Mouse (Mus musculus): ENCODE measurements around the gene AC161166.1.
"Not testable (repeated sequence)": the region's sequence is repeated elsewhere in the genome, so short reads cannot be mapped to it uniquely, and the experiment has no call there.

Gene AC161166.1

DNA sequence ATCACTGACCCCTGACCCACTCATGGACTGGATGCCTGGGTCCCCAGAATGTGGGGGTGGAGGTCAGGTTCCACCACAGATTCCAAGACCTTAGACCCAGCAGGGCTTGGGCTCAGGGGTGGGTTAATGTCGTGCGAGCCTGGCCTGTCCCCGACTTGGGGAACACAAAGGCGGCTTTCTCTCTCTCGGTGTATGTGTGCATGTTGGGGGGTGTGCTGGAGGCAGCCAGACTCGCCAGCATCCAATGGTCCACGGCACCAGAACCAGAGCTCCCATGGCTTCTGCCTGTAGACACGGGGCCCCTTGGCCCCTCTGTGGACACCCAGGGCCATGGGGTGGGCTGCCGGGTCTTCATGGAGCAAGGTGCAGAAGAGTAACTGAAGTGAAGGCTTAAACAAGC lies 26.8 kb downstream of the AC161166.1 start:
- no peak for DNase-seq (ENCODE audit: low spot score in 2 of 2)

DNA sequence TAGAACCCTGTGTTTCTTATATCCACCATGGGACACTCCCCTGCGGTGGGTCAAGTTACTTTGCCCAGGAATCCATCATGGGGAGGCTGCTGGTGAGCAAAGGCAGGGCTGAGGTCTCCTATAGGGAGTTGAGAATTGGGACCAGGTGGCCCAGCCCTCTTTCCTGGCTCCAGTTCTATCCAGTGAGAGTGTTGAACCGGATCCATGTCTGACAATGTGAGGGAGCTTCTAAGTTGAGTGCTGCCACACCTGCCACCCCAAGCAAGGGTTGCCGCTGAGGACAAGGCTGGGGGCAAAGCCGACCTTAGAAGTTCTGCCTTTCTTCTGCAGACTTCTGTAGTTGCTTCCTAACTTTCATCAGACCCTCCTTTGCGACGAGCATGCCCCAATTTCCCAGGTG lies 29.0 kb downstream of the AC161166.1 start:
- not testable (repeated sequence) for DNase-seq (ENCODE audit: low spot score in 2 of 2)

DNA sequence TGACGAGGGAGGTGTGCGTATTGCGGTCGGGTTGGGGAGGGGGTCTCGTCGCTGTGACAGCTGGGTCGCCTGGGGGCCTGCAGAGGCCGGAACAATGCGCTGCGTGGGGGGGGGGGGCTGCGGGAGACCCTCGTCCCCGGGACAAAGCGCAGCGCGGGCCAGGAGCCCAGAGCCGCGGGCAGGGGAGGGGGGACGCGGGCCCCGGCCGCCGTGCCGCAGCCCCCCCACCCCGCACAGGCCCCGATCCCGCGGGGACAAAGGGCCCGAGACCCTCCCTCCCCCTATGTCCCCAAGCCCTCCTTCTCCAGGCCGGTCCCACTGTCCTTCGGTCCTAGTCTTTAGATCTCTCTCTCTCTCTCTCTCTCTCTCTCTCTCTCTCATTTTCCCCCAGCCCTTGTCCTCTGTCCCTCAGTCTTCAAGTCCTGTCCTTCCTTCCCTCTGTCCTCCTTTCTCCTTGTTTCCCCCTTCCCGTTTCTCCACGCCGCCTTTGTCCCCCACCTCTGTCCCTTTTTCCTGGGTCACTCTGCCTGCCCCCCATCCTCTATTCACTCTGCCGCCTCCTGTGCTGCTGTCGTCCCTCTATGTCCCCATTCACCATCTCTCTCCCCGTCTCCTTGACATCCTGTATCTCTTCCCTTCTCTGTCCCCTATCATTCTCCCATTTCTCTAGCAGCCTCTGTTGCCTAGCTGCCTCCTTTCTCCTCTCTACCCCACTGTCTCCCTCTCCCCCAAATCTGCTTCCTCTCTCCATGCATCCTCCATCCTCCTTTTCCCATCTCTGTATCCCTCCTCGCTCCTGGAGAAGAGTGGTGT lies 29.8 kb downstream of the AC161166.1 start:
- DNase-seq (ENCODE audit: low spot score in 2 of 2) = no peak

DNA sequence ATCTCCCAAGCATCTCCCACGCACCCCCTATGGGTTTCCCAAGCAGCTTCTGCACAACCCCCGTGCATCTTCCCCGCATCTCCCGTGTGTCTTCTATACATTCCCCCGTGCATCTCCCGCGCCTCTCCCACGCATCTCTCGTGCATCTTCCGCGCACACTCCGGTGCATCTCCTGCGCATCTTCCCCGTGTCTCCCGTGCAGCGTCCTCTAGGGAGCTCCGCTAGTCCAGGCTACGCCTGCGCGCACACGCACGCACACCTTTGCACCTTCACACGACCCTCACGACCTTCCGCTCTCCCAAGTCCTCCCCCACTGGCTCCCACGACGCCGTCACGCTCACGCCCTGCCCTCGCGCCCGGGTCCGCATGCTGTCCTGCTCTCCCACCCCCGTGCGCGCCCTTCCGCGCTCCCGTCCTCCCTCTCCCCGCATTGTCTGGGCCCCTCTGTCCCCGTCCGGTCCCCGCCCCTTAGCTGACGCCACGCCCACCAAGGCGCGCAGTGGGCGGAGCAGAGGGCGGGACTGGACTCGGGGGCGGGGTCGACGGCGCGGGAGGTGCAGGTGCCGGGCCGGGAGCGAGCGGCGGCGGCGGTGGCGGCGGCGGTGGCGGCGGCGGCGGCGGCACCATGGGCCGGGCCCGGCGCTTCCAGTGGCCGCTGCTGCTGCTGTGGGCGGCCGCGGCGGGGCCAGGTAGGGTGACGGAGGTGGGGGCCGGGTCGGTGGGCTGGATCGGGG lies 30.6 kb downstream of the AC161166.1 start, which contains the start of gene Cadm4:
Gene Cadm4 (plus strand): TSS at position 550 of the 734 bp plus-strand sequence.
- peak; percentile 79 to 82 for DNase-seq (ENCODE audit: low spot score in 2 of 2)

DNA sequence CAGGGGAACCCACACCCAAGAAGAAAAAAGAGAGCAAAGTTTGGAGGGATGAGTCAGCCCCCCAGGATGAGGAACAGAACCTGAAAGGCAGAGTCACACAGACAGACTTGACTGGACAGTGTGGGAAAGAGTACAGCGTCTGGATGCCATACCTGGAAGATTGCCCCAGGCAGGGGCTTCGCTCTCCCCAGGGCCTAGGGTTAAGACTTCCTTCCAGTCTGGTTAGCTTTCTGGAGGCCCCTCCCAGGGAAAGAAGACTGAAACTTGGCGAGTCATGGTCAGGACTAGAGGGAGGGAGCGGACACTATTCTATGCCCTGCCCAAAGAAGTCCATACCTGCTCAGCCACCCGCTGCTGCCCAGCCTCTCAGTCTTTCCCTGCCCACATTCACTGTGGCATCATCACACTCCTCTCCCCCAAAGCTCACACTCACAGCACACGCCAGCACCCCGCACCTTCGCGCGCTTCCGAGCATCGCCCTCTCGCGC lies 31.2 kb downstream of the AC161166.1 start:
- DNase-seq (ENCODE audit: low spot score in 2 of 2) = no peak

DNA sequence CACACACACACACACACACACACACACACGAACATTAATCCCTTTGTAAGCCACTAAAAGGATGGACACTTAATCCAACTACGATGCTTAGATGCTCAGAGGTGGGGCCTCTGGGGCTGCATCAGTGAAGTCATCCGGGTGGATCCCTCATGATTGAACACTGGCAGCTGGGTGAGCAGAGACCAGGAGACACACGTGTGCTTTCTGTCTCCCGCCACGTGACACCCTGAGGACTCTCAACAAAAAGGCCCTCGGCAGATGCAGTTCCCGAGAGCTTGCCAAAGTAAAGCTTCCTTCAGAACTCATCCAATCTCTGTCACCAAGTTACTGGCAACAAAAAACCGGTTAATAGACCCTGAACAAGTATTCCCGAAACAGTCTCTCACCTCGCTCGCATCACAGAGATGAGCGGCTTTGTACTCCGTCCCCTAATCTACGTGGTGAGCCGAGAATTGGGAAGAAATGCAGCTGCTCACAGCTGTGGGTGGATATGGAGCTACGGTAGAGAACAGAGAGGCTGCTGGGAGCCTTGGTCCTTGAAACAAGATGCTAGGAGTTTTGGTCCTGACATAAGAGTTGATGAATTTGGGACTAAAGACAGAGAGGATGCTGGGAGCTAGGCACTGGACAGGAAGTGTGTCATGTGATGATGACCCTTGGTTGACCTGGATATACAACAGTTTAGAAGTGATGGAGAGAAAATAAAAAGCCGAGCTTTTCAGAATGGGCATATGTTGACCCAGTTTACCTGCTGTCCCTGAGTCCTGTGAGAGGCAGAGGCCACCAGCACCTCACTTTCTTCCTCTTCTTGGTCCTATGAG lies 31.9 kb downstream of the AC161166.1 start:
- DNase-seq (ENCODE audit: low spot score in 2 of 2) = peak in 1 of 2 experiments; percentile 47

DNA sequence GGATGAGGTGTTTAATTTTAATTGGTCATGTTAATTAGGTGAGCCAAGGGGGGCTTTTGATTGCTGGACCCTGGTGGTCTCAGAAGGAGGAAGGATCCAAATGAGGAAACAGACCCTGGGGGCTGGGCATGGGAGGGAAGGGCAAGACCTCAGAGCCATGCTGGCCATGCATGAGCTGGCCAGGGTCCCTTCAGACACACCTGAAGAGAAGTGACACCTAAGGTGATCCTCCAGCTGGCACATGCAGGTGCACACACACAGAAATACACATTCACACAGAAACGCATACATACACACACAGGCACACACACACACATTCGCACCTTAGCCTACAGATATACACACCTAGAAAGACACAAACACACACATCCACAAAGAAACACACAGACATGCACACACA lies 32.6 kb downstream of the AC161166.1 start:
- no peak for DNase-seq (ENCODE audit: low spot score in 2 of 2)

DNA sequence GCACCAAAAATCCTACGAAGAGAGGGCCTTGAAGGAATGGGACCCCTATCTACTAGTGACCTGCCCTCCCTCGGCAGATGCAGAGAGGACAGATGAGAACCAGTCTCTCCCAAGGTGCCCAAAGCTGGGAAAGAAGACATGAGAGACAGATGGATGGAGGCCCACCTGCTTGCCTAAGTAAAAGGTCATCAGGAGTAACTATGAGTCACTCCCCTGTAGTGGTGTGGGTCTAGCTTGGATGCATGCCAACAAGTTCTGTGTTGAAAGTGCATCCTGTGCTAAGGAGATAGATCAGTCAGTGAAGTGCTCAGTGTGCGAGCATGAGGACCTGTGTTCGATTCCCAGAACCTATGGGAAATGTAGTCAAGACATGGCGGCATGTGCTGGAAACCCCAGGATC lies 33.3 kb downstream of the AC161166.1 start:
- DNase-seq (ENCODE audit: low spot score in 2 of 2) = no peak

DNA sequence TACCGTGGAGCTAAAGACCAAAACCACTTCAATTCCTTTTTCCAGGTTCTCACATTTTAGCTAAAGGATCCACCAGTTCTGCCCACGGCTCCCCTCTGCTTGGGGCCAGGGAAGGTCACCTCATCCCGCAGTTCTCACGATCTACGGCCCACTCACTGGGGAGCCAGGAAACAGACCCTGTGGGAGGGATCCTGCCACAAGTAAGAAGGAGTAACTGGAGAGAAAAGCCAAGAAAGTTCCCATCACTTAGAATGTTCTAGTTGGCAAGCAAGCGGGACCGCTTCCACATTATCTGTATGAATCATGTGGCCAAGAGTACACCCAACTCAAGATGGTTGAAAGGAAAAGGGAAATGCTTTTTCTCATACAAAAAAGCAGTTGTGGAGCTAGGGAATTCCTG lies 35.4 kb downstream of the AC161166.1 start:
- DNase-seq (ENCODE audit: low spot score in 2 of 2) = no peak

DNA sequence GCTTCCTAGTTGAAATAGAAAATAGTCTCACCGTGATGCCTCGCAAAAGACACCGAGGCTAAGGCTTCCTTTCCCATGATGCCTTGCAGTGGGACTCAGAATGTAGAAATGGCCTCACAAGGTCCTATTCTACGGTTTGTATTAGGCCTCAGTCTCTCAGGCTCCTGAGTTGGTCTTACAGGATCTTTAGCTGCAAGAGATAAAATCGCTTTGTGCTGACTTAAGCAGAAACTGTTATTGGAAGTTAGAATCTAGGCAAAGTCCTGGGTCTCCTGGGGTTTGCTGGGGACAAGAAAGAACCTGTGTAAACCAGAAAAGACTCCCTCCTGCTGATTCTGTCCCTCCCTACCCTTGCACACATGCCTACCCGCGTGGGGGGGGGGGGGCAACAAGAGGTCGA lies 35.9 kb downstream of the AC161166.1 start:
- DNase-seq (ENCODE audit: low spot score in 2 of 2) = no peak

DNA sequence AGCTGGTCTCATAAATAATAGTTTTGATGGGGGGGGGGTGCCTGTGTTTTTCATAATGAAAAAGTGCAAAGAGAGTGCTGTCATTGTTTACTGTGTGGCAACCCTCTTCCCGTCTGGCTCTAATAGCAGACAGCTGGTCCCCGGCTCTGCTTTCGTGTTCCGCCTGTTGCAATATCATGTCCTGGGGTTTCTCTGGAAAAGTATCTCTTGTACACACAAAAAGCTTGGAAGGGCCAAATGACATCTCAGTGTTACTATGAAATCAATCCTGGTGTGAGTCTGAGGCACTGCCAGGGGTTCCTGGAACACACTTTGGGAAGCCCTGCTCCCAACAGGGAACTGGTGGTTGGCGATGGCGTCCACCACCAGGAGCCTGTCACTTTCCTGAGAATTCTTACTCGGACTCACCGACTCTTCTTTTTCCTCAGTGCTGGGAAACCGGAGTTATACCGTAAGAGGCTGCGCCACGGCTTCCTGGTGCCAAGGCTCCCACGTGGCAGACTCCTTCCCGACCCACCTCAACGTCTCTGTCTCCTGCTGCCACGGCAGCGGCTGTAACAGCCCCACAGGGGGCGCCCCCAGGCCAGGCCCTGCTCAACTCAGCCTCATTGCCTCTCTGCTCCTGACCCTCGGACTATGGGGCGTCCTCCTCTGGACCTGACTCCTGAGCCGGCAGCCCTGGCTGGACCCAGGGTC lies 37.3 kb downstream of the AC161166.1 start:
- DNase-seq (ENCODE audit: low spot score in 2 of 2) = no peak

DNA sequence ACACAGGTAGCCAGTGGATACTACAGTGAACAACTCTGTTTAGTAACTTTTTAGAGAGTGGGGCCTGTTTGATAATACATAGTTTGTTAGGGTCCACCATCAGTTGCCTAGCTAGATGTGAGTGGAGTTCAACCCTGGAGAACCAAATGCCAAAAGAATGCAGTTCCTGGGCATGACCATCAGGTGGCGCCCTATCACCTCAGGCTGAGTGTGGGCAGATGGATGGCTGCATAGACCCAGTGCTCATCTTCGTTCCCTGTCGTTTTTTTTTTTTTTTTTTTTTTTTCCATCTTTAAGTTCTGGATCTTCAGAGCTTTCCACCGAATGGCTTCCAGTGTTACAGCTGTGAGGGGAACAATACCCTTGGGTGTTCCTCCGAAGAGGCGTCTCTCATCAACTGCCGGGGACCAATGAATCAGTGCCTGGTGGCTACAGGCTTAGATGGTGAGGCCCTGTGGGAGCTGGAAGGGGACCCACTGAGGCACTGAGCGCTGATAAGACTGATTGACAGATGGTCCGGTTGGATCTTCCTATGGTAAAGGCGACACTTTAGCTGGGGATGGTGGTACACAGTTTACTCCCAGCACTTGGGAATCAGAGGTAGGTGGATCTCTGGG lies 38.2 kb downstream of the AC161166.1 start:
- peak in 1 of 2 experiments; percentile 76 for DNase-seq (ENCODE audit: low spot score in 2 of 2)

DNA sequence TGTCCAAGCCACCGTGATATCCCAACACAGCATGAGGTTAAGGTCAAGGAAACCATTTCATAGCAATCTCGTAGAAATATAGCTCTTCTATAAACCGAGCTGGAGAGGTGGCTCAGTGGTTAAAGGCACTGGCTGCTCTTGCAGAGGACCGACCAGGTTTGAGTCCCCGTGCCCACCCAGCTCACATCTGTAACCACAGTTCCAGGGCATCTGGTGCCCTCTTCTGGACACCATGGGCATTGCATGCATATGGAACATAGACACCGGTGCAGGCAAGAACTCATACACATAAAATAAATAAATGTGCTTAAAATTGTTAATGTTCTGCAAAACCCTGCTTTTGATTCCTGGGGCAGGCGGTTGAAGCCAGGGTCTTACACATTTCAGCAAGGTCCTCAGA lies 39.3 kb downstream of the AC161166.1 start:
- no peak for DNase-seq (ENCODE audit: low spot score in 2 of 2)

DNA sequence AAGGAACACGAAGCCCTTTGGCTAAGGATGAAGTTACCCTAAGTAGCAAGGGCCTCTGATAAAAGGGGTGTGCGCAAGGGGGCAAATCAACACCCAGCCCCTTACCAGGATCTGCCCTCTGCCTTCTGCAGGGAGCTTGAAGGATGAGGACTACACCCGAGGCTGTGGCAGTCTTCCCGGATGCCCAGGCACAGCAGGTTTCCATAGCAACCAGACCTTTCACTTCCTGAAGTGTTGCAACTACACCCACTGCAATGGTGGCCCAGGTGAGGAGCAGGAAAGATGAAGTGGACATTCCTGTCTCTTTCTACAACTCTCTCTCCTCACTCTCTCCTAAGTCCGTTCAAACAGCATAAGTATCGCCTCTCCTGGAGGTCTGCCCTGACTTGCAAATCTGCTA lies 39.8 kb downstream of the AC161166.1 start:
- DNase-seq (ENCODE audit: low spot score in 2 of 2) = no peak

DNA sequence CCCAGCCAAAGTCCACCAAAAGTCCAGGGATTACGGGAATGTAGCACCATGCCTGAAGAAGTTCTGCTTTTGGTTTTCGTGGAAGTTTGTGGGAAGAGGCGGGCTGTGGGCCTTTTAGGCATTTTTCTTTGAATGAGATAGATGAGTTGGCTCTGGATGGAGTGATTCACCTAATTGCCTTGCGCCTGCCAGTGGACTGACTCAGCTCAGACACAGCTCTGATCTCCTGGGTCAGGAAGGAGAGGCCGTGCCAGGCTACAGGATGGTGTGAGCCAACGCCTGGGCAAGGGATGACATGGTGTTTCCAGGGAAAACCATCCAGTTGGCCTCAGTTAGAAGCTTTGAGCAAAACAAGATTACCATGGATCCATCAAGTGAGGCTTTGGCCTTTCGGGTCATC lies 41.9 kb downstream of the AC161166.1 start:
- no peak for DNase-seq (ENCODE audit: low spot score in 2 of 2)

DNA sequence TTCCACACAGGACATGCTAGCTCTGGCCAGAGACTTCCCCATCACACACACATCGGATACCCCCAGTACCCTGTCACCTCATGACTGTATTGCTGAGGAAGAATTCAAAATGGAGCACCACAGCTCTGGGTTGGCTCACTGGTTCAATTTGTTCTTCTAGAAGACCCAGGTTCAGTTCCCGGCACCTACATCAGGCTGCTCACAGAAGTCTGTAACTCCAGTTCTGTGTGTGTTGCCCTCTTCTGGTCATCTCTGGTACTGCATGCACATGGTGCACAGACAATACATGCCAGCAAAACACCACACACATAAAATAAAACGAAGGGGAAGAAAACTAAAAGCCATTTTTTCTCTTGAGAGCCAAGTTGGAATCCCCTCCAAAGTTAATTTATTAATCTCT lies 43.1 kb downstream of the AC161166.1 start:
- no peak for DNase-seq (ENCODE audit: low spot score in 2 of 2)

DNA sequence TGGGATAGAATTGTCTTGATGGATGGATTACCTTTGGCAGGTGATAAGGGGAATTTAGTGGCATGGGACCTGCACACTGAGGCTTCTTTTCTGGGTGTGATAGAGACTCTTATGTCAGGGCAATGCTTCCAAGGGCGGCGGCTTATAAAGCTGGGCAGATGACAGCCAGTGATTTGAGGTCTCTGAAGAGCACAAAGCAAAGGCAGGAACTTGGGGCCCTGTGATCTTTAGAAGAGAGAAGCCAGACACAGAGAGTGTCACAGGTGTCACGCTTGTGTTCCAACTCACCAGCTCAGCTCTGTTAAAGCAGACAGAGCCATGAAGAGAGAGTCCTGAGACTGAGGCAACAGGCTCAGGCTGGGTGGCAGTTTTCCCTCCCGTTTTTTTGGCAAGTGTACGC lies 44.4 kb downstream of the AC161166.1 start:
- DNase-seq (ENCODE audit: low spot score in 2 of 2) = no peak

DNA sequence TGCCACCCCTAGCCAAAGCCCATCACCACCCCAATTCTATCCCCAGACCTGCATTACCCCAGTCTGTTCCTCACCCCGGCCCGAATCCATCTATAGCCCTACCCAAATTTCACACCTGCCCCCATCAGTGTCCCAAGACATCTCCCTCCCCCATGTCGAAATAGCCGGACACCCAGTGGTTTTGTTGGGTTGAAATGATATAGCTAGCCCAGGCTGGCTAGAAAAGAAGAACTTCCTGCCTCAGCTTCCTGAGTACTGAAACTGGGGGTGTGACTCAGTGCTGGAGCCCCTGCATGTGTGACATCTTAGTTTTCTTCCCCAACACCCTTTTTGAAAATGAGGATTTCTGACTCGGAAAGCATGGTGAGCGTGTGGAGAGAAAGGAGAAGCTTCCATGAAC lies 45.4 kb downstream of the AC161166.1 start:
- no peak for DNase-seq (ENCODE audit: low spot score in 2 of 2)

DNA sequence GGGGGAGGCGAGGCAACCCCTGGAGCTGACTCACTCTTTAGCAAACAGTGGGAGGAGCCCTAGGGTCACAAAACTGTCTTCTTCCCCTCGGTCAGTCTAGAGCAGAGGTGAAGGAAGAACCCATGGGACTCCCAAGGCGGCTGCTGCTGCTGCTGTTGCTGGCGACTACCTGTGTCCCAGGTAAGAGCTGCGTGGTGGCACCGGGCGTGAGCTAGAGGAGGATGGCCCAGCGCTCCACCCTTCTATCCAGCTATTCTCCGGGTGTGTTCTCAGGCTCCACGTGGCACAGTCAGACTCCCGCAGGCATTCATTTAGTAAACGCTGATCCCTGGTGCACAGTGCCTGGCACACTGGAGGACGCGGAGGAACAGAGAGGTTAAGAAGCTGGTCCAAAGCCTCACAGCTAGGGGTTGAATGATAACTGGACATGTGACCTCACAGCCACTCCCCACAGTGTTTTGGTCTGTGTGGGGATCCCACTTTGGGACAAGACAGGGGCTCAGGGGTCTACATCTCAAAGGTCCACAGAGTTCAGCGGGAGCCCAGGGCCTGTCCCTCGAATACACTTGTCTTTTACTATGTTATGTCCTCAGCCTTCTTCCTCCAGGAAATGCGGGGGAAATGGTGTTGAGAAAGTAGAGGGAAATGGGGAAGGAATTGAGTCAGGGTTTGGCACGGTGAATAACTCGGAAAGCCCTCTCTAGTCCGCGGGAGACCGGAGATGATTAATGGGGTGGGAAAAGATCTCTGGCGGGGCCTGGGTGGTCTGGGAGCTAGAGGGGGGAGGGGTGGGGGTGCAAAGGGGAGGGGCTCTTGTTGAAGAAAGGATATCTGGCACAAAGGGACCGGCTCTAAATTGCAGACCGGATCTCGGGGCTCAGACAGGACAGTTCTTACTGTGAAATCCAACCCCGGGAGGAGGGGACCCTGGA lies 49.6 kb downstream of the AC161166.1 start, which contains the start of gene Plaur:
Gene Plaur (plus strand): TSS at position 97 of the 932 bp plus-strand sequence.
- DNase-seq (ENCODE audit: low spot score in 2 of 2) = no peak
